Mouse (Mus musculus): ENCODE data around the gene Gm21992.

Gene Gm21992

DNA sequence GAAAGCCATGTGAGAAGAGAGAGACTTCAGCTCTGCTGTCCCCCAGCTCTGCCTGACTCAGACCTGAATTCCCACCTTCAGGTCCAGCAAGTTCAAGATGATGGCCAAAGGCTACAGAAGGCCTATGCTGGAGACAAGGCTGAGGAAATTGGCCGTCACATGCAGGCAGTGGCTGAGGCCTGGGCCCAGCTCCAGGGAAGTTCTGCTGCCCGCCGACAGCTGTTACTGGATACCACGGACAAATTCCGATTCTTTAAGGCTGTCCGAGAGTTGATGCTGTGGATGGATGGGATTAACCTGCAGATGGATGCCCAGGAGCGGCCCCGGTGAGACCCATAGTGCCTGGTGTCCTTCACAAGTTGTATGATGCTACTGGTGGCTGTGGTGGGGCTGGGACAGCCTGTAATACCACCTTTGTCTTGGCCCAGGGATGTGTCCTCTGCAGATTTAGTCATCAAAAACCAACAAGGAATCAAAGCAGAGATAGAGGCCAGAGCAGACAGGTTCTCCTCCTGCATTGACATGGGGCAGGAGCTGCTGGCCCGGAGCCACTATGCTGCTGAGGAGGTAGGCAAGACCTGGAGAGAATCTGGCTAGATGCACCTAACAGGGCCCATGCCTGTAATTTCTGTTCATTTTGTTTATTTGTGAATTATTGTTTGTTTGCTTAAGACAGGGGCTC is 63.6 kb downstream of the Gm21992 start:
- no peak for DNase-seq

DNA sequence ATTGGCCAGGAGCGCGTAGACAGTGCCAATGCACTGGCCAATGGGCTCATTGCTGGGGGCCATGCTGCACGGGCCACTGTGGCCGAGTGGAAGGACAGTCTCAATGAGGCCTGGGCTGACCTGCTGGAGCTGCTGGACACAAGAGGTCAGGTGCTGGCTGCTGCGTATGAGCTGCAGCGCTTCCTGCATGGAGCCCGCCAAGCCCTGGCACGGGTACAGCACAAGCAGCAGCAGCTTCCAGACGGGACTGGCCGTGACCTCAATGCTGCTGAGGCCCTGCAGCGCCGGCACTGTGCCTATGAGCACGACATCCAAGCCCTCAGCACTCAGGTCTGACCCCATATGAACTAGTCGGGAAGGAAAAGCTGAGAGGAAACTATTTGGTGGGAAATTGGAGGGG is 64.8 kb downstream of the Gm21992 start:
- no peak for DNase-seq

DNA sequence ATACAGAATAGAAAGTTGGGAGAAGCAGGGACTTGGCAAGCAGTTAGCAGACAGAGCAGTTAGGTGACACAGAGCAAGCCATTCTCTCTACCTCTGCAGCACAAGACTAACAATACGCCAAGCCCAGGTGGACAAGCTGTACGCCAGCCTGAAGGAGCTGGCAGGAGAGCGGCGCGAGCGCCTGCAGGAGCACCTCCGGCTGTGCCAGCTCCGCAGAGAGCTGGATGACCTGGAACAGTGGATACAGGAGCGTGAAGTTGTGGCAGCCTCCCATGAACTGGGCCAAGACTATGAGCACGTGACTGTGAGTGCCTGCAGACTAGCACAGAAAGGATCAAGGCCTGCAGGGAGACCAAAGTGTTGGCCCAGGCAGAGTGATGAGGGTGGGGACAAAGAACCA is 65.7 kb downstream of the Gm21992 start:
- DNase-seq: no peak

DNA sequence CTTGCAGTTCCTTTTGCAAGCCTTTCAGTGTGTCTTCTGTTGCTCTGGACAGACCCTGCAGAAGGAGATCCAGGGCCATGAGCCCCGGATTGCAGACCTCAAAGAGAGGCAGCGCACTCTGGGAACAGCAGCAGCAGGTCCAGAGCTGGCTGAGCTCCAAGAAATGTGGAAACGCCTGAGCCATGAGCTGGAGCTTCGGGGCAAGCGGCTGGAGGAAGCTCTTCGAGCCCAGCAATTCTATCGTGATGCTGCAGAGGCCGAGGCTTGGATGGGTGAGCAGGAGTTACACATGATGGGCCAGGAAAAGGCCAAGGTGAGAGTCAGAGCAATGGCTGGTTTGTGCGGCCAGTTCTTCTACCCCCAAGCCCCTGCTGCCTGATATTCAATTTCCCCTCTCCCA is 66.4 kb downstream of the Gm21992 start:
- no peak for DNase-seq

DNA sequence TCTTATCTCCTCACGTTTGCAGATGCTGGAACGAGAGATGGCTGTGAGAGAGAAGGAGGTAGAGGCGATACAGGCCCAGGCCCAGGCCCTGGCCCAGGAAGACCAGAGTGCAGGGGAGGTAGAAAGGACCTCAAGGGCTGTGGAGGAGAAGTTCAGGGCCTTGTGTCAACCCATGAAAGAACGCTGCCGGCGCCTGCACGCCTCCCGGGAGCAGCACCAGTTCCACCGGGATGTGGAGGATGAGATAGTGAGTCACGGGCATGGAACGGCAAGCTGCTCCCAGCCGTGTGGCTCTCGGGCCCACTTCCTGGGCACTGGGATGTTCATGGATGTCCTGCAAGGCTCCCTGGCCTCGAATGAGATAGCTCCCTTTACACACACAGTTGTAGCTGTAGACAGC is 67.4 kb downstream of the Gm21992 start:
- no peak for DNase-seq

DNA sequence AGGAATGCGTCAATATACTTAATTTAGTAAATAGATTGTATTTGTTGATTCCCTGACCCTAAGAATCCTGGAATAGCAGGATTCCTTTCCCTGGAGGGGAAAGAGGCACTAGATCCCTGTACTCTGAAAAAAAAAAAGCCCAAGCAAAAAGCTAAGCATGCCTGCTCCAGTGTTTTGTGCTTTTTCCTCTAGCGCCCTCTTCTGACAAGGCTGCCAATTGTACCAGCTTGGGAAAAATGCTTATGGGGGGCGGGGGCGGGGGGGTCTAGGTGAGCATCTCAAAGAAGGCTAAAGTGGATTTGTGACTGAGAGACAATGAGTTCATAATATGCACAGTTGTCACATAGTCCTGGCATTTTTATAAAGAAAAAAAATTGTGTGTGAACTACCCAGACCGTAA is 67.9 kb downstream of the Gm21992 start:
- no peak for DNase-seq

DNA sequence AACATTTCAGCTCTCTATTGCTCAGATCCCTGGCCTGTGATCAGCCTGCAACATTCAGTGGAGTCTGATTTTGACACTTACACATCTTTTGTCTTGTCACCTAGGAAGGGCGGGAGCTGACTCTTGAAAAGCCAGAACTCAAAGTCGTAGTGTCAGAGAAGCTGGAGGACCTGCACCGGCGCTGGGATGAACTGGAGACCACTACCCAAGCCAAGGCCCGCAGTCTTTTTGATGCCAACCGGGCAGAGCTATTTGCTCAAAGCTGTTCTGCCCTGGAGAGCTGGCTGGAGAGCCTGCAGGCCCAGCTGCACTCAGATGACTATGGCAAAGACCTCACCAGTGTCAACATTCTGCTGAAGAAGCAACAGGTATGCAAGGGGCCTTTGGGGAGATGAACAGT is 69.2 kb downstream of the Gm21992 start:
- DNase-seq: no peak

DNA sequence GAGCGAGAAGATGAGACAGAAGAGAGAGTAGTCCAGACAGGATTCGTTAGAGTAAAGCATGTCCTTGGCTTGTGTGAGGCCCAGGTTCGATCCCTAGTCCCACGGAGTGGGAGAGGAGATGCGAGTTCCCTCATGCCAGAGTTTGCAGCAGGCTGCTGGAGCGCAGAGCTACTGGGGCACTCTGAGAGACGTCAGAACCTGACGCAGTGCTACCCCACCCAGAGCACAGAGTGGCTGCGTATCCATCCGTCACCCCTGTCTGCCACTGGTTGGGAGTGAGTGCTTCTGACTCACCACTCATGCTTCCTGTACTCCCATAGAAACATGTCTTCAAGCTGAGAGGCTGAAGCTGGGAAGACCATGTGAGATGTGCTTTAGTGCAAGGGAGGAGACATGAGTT is 69.9 kb downstream of the Gm21992 start:
- DNase-seq: no peak

DNA sequence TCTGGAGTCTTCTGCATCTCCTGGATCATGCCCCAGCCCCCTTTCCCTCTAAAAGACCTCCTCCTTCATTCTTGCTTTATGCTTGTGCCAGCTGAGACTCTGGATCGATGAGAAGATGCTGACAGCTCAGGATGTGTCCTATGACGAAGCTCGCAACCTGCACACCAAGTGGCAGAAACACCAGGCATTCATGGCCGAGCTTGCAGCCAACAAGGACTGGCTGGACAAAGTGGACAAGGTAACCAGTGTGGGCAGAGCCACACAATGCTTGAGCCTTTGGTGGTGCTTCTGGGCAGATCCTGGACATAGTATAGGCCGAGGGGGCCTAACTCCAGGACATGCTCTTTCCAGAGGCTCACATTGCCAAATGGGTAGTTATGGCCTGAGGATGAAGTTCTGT is 71.7 kb downstream of the Gm21992 start:
- DNase-seq: no peak

DNA sequence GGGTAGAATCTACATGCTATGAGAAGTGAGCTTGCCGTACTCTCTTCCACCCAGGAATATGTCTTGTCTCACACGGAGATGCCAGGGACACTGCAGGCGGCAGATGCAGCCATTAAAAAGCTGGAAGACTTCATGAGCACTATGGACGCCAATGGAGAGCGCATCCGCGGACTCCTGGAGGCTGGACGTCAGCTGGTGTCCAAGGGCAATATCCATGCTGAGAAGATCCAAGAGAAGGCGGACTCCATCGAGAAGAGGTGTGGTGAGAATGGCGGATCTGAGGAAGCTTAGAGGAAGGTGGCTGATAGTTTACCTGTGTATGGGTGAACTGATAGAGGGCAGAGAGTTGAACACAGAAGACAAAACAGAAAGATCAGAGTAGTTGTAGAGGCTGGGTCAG is 72.4 kb downstream of the Gm21992 start:
- no peak for DNase-seq

DNA sequence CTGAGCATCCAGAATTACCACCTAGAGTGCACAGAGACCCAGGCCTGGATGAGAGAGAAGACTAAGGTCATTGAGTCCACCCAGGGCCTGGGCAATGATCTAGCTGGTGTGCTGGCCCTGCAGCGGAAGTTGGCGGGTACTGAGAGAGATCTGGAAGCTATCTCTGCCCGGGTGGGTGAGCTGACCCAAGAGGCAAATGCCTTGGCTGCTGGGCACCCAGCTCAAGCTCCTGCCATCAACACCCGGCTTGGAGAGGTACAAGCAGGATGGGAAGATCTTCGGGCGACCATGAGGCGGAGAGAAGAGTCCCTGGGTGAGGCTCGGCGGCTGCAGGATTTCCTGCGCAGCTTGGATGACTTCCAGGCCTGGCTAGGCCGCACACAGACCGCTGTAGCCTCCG is 73.5 kb downstream of the Gm21992 start:
- no peak for DNase-seq

DNA sequence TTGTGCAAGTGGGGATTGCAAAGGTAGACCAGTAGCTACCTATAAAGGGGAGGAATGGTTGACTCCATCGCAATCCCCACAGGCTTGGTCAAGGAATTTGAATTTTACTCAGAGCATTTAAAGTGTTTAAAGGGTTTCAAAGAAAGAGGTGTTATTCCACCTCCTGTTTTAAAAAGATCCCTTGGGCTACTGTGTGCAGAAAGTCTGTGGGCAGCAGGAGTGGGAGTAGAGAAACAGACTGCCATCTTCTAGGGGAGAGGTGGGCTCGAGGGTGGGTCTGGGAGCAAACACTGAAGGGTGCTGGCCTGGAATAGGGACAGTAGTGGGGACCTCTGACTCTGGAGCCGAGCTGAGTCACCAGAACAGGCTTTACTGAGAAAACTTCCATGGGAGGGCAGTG is 78.4 kb downstream of the Gm21992 start:
- no peak for DNase-seq

DNA sequence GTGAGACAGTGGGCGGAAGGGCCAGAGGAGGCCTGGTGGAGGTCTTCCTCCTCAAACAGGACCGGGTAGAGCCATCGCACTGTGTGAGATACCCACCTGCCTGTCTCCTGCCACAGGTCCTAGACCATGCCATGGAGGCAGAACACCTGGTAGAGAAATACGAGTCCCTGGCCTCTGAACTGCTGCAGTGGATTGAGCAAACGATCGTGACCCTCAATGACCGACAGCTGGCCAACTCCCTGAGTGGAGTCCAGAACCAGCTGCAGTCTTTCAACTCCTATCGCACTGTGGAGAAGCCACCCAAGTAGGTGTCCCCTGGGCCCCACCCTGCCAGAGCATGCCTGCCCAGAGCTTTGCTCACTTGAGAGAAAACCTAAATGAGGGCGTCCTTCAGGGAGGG is 82.2 kb downstream of the Gm21992 start:
- DNase-seq: no peak

DNA sequence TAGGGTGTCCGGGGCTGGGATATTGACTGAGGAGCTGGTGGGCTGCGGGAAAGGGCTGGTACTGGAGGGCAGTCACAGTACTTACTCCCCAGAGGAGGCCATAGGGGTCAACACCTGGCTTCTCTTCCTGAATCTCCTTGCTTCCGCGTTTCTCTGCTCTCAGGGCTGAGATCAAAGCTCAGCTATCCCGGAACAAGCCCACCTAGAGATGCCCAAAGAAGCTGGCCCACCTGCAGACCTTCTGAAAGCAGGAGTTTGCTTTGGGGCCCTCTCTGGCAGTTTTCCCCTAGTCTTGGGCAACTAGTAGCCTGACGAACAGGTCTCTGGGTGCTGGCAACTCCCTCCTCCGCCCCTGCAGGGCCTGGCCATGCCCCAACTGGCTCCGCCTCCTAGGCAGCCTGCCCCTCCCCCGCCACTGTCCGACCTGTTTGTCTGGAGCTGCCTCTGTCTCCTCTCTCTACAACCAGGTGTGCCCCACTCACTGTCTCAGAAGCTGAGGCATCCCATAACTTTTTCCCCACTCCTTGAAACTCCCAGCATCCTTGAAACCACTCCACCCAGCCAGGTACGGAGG is 90.7 kb downstream of the Gm21992 start:
- no peak for DNase-seq

DNA sequence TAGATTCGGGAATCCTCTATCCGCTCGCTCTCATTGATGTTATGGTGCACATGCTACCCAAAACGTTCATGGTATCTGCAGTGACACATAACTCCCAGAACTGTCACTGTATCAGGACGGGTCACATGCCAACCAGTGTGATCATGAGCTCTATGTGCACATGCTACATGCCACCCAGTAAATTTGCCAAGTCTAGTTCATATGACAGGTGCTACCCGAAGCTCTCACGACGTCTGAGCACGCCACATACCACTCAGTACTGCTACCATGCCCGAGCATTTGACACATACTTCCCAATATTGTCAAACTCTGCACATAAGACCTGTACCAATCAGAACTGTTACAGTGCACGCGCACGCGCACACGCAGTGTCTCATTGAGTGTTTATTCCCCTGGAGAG is 91.3 kb downstream of the Gm21992 start:
- DNase-seq: no peak

DNA sequence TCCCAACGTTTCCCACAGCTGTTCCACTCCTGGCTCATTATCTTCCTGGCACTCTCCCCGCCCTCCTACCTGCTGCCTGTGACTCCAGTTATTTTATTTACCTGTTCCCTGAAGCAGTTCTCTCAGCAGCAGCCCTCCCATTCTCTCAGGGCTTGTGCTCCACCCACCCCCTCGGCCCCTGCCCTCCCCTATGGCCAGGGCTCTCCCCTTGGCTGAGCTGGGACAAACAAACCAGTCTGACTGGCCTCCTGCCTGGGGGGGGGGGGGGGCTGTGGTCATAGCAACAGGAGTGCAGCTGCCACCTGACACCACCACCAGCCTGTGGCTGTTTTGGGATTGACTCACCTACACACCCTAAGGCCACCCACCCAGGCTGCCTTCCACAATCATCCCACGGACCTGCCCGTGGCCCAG is 92.1 kb downstream of the Gm21992 start:
- DNase-seq: no peak

DNA sequence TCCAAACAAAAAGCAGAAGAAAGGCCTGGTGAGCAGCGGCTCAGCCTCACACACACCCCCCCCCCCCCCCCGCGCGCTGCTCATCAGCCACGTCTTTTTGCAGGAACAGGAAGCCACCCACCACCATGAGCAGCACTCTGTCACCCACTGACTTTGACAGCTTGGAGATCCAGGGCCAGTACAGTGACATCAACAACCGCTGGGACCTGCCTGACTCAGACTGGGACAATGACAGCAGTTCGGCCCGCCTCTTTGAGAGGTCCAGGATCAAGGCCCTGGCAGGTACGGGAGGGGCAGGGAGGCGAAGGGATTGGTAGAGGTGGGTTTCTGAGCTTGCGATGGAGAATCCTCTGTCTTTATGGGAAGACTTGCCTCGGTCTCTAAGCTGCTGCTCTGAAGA is 92.7 kb downstream of the Gm21992 start:
- no peak for DNase-seq

DNA sequence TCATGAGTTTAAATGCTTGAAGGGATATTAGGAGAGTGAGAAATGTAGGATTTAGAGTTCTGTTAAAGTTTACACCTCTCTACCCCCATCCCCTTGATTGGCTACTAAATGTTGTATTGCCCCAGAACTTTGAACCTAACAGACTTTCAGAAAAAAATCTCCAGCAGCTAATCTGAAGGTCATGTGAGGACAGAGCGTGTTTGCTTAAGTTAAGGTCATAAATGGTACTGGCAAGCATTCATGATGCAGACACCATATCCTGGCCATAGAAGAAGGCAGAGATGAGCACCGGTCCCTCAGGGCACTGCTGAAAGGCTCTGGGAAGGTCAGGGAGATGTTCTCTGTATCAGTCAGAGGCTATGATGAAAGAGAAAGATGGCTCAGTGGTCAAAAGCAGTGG is 94.1 kb downstream of the Gm21992 start:
- DNase-seq: no peak

DNA sequence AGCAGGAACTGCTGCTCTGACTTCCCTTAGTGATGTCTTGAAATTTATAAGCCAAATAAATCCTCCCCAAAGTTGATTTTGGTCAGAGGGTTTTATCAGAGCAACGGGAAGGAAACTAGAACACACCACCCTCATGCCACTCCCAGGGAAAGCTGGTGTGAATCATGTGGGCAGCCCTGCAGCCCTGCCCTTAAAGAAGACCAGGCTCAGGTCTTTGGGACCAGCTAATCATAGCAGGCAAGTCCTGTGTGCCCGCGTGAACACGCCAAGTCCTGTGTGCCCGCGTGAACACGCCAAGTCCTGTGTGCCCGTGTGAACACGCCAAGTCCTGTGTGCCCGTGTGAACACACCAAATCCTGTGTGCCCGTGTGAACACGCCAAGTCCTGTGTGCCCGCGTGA is 94.7 kb downstream of the Gm21992 start:
- no peak for DNase-seq

DNA sequence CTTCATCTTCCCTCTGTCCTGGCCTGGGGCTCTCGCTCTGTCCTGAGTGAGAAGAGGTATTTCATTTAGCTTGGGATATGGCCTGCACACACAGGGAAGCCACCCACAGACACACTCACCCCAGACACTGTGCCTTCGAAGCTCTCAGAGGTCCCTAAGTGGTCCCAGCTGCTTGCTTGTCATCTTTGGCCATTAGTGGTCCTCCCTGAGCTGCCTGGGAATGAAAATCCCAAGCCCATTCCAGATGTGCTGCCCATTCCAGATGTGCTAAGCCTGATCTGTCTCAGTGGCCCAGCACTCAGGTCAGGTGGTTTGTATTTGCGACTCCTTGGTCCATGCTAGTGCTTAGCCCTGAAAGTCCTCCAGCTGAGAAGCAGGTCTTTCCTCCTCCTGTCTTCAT is 97.5 kb downstream of the Gm21992 start:
- DNase-seq: no peak

DNA sequence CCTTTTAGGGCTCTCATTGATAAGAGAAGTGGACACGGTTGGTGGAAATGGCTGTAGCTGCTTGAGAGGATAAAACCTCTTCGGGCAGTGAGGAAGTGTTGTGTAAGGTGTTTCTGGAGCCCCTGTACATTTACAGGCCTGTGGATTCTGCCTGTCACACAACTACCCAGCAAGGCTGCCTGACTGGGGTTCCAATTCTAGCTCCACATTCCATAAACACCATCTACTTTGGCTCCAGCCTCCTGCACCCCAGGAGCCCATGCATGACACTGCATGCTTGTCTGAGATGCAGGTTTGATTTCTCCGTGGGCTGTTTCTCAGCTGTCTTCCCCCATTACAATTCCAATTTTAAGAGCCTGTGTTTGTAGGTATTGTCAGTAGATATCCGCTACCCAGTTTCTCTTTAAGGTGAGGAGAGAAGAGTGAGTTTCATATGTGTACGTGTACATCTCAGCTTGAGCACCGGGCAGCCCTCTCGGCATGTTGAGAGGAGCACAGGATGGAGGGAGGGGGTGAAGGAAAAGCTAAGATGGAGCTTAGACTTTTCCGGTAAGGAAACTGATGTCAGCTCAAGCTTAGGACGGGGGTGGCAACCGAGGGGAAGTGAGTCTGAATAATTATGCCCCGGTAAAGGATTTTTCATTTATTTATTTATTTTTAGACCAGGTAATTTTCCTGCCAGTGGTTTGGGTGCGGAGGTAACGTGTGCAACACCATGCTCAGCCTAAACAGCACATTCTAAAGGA is 98.5 kb downstream of the Gm21992 start:
- no peak for DNase-seq

DNA sequence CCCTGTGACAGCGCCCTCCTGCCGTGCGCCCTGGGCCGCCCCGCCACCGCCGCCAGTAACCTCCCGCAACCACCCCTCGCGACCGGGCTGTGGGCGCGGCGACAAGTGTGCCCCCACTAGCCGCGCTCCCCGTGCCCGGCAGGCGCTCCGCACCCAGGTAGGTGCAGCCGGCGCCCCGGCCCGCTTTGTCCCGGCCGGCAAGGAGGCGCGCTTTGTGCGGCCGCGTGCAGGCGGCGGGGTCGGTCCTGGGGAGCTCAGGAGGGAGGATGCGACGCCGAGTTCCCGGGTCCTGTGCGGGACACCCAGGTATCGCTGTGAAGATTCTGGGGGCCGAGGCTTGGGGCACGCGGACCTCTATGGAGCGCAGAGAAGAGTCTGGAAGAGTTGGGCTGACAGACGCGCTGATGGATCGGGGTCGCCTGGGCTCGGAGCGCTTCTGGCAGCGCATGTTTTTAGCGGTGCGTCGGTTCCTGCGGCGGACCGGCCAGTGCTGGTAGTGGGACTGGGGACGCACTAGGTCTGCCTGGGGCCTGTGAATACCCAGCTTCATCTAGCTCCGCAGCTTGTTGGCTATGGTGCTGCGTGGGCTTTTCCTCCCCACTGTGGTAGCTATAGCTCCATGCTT is 99.1 kb downstream of the Gm21992 start:
- no peak for DNase-seq

DNA sequence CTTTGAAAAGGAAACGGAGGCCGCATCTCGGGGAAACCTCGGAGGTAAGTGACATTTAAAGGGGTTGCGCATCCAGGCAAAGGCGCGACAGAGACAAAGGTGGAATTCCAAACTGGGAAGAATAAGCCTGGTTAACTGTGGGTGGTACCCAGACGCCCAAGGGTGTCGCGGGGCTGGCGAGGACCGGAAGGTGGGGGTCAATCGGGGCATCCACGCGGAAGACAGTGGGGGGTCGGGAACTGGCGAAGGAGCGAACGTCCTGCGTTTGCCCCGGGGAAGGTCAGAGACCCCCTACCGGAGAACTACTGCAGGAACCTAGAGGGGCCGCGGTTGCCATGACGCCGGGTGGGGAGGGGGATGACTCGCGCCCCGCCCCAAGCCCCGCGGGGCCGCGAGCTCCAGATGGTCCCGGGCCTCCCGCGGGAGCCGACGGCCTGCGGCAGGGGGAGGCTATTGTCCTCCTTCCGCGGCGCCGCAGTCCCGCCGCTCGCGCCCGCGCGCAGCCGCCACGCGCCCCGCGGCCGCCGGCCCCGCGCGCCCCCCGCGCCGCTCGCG is 99.7 kb downstream of the Gm21992 start:
- DNase-seq: no peak

DNA sequence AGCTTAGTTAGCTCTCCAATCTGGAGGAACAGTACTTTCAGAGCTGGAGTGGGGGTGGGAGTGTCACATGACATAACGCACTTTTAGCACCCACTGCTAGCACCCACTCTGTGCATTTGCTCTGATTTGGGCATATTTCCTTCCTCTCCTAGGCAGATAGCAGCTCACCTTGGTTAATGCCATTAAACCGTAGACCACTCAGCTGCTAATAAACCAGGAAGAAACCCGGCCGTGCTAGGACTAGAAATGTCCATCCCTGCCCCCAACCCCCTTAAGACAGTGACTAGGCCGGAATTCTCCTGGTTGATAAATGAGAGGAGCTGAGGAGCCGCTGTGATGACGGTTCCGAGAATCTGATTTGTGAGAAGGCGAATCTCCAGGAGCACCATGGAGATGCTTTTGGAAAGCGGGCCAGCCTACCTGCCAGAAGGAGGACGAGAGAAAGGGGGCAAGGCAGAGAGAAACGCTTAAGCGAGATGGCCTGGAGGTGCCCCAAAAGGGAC is 100.3 kb downstream of the Gm21992 start, which contains the start of gene Sptbn2:
Gene Sptbn2, plus strand, starts transcription at position 70 of the 503 bp plus-strand sequence.
- no peak for DNase-seq
